Mouse (Mus musculus): ENCODE measurements around the gene Med16. TPM values are rescaled to one million over a fixed set of nuclear protein-coding genes. Genes with fewer than 3 reads are reported as not detected.
A peak's percentile ranks its signal among the peaks of the same experiment; 100 is the strongest.

Gene Med16
- polyA plus RNA-seq, 1 experiment = 19.3 TPM

GRCm38 (mm10) chr10:79926491-79927323 lies 18.0 kb upstream of the Med16 start, which contains the start of gene Arid3a:
Arid3a (plus strand) TSS chr10:79927043.
- Histone ChIP-seq H3K4me3 (ENCODE audit: insufficient read depth, low read length) (peak within 1 kb of the TSS; percentile 77), H3K4me1 (ENCODE audit: control insufficient read depth, insufficient read depth, low read length) (peaks cover 28% of the 10 kb centered on the region), H3K27ac (ENCODE audit: insufficient read depth, low read depth, low read length) (peak within 1 kb of the TSS; percentile 86)
- TF ChIP-seq POLR2A (IDR thresholded peaks at IDR 0.05; ENCODE audit: borderline replicate concordance, low read depth, low read length) (no peak), CTCF (IDR thresholded peaks at IDR 0.05; ENCODE audit: low read depth, low read length) (no peak)

GRCm38 (mm10) chr10:79925785-79926490 lies 17.2 kb upstream of the Med16 start:
- peak overlapping the region; percentile 77 for H3K4me3 ChIP-seq (ENCODE audit: insufficient read depth, low read length)
- TF ChIP-seq POLR2A (IDR thresholded peaks at IDR 0.05; ENCODE audit: borderline replicate concordance, low read depth, low read length) (no peak), CTCF (IDR thresholded peaks at IDR 0.05; ENCODE audit: low read depth, low read length) (no peak)
- H3K4me1 ChIP-seq (ENCODE audit: control insufficient read depth, insufficient read depth, low read length) = peaks cover 21% of the 10 kb centered on the region
- peak overlapping the region; percentile 31 for H3K27ac ChIP-seq (ENCODE audit: insufficient read depth, low read depth, low read length)

- H3K4me1 ChIP-seq (ENCODE audit: control insufficient read depth, insufficient read depth, low read length) = peaks cover 20% of the 10 kb centered on the region
- H3K4me3 ChIP-seq (ENCODE audit: insufficient read depth, low read length) = peak overlapping the region; percentile 77; the same call in 1 of the 2 replicates
- TF ChIP-seq POLR2A (IDR thresholded peaks at IDR 0.05; ENCODE audit: borderline replicate concordance, low read depth, low read length) (no peak), CTCF (IDR thresholded peaks at IDR 0.05; ENCODE audit: low read depth, low read length) (peak; percentile 99)
- H3K27ac ChIP-seq (ENCODE audit: insufficient read depth, low read depth, low read length) = no peak overlapping the region
These were observed 16.5 kb upstream of the Med16 start for GRCm38 (mm10) chr10:79924998-79925784.

- no peak overlapping the region for H3K4me3 ChIP-seq (ENCODE audit: insufficient read depth, low read length)
- H3K4me1 ChIP-seq (ENCODE audit: control insufficient read depth, insufficient read depth, low read length) = peaks cover 14% of the 10 kb centered on the region
- no peak overlapping the region for H3K27ac ChIP-seq (ENCODE audit: insufficient read depth, low read depth, low read length)
- no peak for TF ChIP-seq POLR2A (IDR thresholded peaks at IDR 0.05; ENCODE audit: borderline replicate concordance, low read depth, low read length)
- TF ChIP-seq CTCF (IDR thresholded peaks at IDR 0.05; ENCODE audit: low read depth, low read length) = no peak
These were observed 12.8 kb upstream of the Med16 start for GRCm38 (mm10) chr10:79921572-79921971.

- no peak within 1 kb of the TSS for H3K27ac ChIP-seq (ENCODE audit: insufficient read depth, low read depth, low read length)
- H3K4me1 ChIP-seq (ENCODE audit: control insufficient read depth, insufficient read depth, low read length) = peaks cover 14% of the 10 kb centered on the region
- TF ChIP-seq CTCF (IDR thresholded peaks at IDR 0.05; ENCODE audit: low read depth, low read length) (no peak), POLR2A (IDR thresholded peaks at IDR 0.05; ENCODE audit: borderline replicate concordance, low read depth, low read length) (no peak)
- H3K4me3 ChIP-seq (ENCODE audit: insufficient read depth, low read length) = no peak within 1 kb of the TSS
These were observed 12.3 kb upstream of the Med16 start, which contains the start of gene R3hdm4 for GRCm38 (mm10) chr10:79920958-79921535. R3hdm4 (minus strand) TSS chr10:79921208.

- no peak overlapping the region for H3K4me3 ChIP-seq (ENCODE audit: insufficient read depth, low read length)
- H3K4me1 ChIP-seq (ENCODE audit: control insufficient read depth, insufficient read depth, low read length) = peaks cover 17% of the 10 kb centered on the region
- H3K27ac ChIP-seq (ENCODE audit: insufficient read depth, low read depth, low read length) = no peak overlapping the region
- no peak for TF ChIP-seq POLR2A (IDR thresholded peaks at IDR 0.05; ENCODE audit: borderline replicate concordance, low read depth, low read length)
- TF ChIP-seq CTCF (IDR thresholded peaks at IDR 0.05; ENCODE audit: low read depth, low read length) = no peak
These were observed 11.6 kb upstream of the Med16 start for GRCm38 (mm10) chr10:79920056-79920890.

- peaks cover 19% of the 10 kb centered on the region for H3K4me1 ChIP-seq (ENCODE audit: control insufficient read depth, insufficient read depth, low read length)
These were observed 10.6 kb upstream of the Med16 start for GRCm38 (mm10) chr10:79919251-79919849.

More at GRCm38 (mm10) chr10:79919251-79919849, 10.6 kb upstream of the Med16 start:
- H3K4me3 ChIP-seq (ENCODE audit: insufficient read depth, low read length) = no peak overlapping the region
- TF ChIP-seq POLR2A (IDR thresholded peaks at IDR 0.05; ENCODE audit: borderline replicate concordance, low read depth, low read length) = no peak
- TF ChIP-seq CTCF (IDR thresholded peaks at IDR 0.05; ENCODE audit: low read depth, low read length) = no peak
- no peak overlapping the region for H3K27ac ChIP-seq (ENCODE audit: insufficient read depth, low read depth, low read length)

Measured in bone marrow macrophage, adult 2 months (primary cell).